Mouse (Mus musculus): ENCODE data around the gene Anxa8.

Anxa8 gene

DNA sequence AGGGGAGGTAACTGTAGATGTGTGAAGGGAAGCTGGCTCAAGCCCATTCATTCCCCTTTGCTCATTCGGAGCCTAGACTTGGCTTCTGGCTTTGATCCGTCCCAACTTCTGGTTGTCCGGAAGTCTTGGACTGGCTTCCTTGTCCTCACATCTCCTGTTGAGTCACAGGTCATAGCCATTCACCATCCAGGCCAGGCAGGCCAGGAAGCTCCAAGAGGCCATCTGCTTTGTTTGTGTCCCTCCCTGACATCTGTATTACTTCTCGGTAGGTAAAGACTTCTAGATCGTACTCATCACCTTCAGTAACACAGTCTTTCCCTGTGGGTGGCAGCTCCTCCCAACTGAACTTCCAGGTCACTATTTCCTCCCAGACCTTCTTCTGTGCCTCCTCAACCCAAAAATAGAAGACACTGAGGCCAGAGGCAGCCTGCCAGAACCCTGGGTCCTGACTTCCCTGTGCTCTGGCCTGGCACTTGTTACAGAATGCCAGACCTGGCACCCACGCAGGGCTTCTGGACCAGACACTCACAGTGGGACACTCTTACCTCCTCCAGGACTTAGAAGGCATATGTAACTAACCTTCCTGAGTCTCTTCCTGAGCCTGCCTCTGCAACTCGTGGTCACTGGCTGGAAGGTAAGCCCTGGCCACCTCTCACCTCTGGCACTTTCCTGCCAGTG is 33.4 kb downstream of the Anxa8 start:
- no peak for DNase-seq (ENCODE audit: low spot score)

DNA sequence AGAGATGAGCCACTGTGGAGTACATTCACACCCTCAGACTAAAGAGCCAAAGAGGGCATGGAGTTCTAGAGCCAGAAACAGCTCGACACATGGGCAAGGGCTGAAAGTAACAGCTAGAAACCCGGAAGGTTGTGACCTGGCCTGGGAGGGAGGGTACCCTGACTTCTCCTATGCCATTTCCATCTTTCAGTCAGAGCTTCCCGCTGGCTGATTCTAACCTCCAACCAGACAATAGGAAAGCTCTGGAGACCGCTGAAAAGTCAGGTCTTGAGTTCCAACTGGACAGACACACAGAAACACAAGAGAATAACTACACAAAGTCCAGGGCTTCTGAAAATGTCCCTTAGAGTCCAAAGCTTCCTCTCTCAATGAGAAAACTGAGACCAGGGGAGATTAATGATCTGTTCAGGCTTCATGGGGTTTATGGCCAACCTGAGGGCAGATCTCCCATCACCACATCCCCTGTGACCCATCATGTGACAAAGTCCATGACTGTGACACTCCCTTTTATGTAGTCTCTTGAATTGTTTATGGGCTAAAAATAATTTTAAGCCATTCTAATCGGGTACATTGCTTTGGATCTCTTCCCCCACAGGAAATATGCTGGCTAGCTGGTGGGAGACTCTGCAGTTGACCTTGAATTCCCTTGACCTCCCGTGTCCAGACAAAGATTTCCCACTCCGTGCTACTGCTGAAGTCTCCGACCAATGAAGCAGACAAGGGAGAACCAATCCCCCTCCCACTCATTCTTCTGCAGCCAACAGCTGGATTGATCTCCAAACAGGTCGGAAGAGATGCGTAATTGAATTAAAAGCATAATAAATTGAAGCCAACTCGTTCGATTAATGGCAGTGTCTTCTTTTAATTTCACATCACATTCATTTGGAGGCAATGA is 34.5 kb downstream of the Anxa8 start:
- DNase-seq (ENCODE audit: low spot score), result no peak

DNA sequence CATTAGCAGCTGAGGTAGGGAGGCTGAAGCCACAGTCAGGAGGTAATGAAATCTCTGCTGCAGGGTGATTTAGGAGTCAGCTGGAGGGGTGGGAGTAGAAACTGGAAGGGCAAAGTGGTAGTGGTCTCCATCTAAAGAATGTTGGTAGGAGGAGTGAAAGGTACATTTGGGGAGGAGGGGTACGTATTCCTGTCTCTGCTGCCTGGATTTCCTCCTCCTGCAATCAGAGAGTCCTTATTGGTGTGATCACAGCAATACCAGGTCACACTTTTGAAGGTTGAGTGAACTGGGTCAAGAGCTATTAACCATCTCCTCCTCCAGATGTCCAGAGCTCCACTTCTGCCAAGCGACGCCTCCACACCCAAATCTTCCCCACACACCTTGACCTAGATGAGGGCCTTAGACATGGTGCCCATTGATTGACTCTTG is 35.2 kb downstream of the Anxa8 start:
- DNase-seq (ENCODE audit: low spot score), result no peak

DNA sequence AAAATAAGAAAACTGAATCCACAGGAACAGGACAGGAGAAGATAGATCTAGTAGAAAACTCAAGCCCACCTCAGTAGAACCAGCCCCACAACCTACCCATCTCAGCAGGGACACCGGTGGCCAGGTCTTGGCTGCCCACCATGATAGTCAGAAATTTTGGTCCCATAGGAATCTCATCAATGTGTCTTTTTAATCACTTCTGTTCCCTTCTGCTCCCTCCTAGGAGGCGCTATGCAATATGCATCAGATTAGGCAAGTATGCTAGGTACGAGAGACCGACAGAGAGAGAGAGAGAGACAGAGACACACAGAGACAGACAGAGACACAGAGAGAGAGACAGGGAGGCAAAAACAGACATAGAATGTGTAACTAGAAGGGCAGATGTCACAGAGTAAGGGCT is 35.9 kb downstream of the Anxa8 start:
- no peak for DNase-seq (ENCODE audit: low spot score)

DNA sequence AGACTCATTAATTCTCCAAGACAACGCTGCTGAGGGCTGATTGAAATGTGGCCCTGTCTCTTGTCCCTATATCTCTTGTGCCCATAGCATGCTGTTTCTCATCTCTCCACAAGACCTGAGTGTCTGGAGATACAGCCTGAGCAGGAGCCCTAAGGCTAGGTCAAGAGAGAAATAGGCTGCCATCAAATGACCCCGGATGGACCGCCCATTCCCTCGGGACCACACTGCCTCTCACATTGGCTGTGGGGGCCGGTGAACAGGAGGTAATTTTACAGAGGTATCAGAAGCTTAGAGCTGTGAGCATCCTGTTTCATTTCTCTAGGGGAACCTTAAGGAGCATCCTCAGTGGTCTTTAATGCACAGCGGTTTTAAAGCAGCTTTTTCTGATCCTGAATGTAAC is 45.4 kb downstream of the Anxa8 start:
- DNase-seq (ENCODE audit: low spot score), result no peak

DNA sequence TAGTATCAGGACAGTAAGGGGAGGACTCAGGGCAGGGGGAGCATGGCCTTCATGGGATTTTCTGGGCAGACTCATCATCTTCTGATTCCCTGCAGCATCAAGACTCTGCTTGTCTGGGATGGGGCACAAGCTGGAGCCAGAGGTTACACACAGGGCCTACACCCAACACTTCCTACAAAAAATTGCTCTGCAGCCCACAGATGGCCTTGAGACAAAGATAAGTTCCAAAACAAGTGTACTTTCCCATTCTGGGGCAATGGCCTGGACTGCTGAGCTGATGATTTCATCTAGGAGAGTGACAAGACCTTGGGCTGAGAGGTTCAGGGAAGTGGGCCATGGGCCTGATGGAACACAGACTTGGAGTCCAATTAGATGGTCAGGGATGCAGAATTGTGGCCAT is 49.6 kb downstream of the Anxa8 start:
- no peak for DNase-seq (ENCODE audit: low spot score)

DNA sequence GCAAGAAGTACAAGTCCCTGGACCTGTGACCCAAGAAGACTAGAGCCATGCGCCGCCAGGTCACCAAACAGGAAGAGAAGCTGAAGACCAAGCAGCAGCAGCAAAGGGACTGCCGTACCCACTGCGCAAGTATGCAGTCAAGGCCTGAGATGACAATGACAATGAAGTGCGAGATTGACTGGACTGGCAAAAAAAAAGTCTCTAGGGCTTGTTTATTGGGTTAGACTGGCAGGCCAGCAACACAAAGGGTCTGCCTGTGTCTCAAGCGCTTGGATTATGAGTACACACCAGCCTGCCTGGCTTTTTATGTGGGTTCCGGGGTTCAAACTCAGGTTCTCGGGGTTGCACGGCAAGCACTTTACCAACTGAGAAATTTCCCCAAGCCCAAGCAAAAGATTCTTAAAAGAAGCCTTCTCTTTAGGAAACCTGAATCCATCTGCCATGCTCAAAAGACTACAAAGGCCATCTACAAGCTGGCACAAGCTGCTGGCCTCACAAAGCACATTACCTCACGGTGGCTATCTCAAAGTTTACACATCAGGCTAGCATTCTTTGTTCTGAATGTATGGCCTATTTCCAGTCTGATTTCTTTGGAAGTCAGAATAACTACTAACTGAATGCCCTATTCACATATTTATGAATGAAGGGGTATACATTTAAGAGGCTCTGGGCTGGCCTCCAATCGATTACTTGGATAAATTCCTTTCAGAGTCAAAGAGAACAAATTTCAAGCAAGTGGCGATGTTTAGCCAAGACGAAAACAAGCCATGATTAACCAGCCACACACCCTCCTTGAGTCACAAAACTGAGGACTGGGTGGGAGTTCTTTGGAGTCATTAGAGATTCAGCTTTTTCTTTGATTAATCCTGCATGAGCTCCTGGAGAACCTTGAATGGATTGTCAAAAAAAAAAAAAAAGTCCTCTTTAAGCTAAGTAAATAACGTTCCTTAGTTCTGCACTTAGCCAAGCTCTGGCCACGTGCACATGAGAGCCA is 54.2 kb downstream of the Anxa8 start:
- DNase-seq (ENCODE audit: low spot score), result no peak

DNA sequence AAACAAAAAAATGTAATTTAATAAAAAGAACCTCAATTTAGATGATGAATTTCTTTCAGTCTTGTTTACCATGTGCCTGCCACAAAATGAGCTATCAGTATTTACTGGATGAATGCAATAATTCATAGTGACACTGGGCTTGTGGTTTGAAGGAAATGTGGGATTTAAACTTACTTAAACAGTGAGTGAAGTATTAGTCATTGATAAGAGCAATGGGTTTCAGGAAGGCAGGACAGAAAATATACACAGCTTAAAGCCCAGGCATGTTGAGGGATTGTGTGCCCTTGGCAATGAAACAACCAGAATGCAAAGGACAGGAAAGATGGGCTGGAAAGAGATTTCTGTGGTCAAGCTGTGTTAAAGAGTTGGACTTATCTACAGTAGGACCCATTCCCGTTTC is 56.5 kb downstream of the Anxa8 start:
- no peak for DNase-seq (ENCODE audit: low spot score)

DNA sequence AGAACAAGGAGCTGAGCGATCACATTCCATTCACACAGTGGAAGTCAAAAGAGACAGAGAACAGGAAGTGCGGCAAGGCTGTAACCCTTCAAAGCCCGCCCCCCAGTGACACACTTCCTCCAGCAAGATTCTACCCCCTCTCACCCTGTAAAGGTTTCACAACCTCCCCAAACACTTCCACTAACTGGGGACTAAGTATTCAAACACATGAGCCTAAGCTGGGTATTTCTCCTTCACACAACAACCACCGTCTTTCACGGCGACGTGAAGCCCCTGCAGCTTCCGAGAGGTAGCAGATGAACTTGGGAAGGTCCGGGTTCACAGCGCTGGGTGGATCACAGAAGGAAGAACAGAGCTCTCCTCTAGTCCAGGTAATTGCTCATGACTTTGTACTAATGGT is 57.1 kb downstream of the Anxa8 start:
- no peak for DNase-seq (ENCODE audit: low spot score)

Data from urinary bladder, postnatal 25 days (tissue).